Mouse (Mus musculus) forebrain, embryonic 10.5 days (tissue): ENCODE data around the gene Mov10. TPM values are rescaled to one million over a fixed set of nuclear protein-coding genes. Genes with fewer than 3 reads are reported as not detected.
A peak's percentile ranks its signal among the peaks of the same experiment; 100 is the strongest.
"Not testable (repeated sequence)": the region's sequence is repeated elsewhere in the genome, so short reads cannot be mapped to it uniquely, and the experiment has no call there.

Source experiments
- DNase-seq: peaks from one replicate; pipeline ENCODE4 v3.0.0-alpha.2; 2017; ENCODE audit warnings: low spot score; ENCODE audit errors: extremely low spot score
- H3K27ac ChIP-seq: fragments of 300-500 bp; sonication (generic); 2 replicates; pipeline ENCODE4 v1.5.1; 2016; ENCODE audit warnings: mild to moderate bottlenecking
- H3K27me3 ChIP-seq: fragments of 300-500 bp; sonication (generic); 2 replicates; pipeline ENCODE4 v1.6.1; 2016; ENCODE audit warnings: mild to moderate bottlenecking; ENCODE audit not compliant: poor library complexity, severe bottlenecking
- H3K36me3 ChIP-seq: fragments of 300-500 bp; sonication (generic); replicated peaks from 2 replicates; pipeline ENCODE4 v1.6.1; 2016; ENCODE audit warnings: mild to moderate bottlenecking, moderate library complexity
- H3K4me1 ChIP-seq: fragments of 300-500 bp; sonication (generic); 2 replicates; pipeline ENCODE4 v1.6.1; 2016
- H3K4me3 ChIP-seq: fragments of 300-500 bp; sonication (generic); 2 replicates; pipeline ENCODE4 v1.5.1; 2016; ENCODE audit warnings: mild to moderate bottlenecking, moderate library complexity
- H3K9me3 ChIP-seq: fragments of 300-500 bp; sonication (generic); 2 replicates; pipeline ENCODE4 v1.6.1; 2016; ENCODE audit warnings: mild to moderate bottlenecking, moderate library complexity
- WGBS: fragments of 180-500 bp; shearing (Covaris S2); methylation state at CpG from one replicate; pipeline ENCODE4 v1.1.7; 2016; 5-methylcytosine and 5-hydroxymethylcytosine counted together
- polyA plus RNA-seq: library from polyadenylated mRNA; unstranded; fragments of >200 nt; fragmentation: Nextera tagmentation; extraction: Ambion mirVana; gene quantifications from 2 replicates; pipeline ENCODE4 v1.2.1, GENCODE M21; 2016

Gene Mov10
- polyA plus RNA-seq, 1 experiment from 2014 or later = 19.5 TPM

DNA sequence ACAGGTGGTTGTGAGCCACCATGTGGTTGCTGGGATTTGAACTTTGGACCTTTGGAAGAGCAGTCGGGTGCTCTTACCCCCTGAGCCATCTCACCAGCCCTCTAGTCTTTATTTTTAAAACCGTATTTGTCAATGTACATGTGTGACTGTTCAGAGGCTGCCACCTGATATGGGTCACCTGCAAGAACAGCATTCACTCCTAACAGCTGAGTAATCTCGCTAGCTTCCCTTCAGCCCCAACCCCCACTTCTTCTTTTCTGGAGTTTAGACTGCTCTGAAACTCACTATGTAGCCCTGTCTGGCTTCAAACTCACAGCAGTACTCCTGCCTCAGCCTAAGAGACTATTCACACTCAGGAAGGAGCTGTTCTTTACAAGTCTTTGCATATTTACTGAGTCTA lies 4.0 kb upstream of the Mov10 start:
- no peak overlapping the region for H3K27ac ChIP-seq
- no peaks in the 10 kb centered on the region for H3K27me3 ChIP-seq
- peaks cover 17% of the 10 kb centered on the region for H3K4me1 ChIP-seq
- peaks cover 41% of the 10 kb centered on the region for H3K36me3 ChIP-seq
- H3K4me3 ChIP-seq = no peak overlapping the region
- H3K9me3 ChIP-seq = no peaks in the 10 kb centered on the region
- DNase-seq = no peak
- WGBS = 87% methylated on average over 3 of the region's 3 CpGs

DNA sequence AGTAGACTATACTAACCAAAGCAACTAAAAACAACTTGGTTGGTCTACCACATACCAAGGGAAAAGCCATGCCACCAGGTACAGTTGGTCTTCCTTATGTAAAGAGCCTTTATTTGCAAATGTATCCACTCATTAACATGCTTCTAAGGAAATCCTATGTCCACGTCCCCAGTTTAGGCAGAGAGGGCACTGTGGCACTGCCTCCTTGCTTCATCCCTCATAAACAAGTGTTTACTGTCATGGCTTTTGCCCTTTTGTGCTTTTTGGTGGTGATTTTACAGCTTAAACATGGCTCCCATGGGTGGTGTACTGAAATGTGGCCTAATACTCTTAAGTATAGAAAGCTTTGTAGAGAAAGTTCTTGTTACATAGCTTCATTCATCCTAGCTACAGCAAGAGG lies 2.1 kb upstream of the Mov10 start:
- Histone ChIP-seq H3K4me1 (peaks cover 24% of the 10 kb centered on the region), H3K36me3 (peaks cover 25% of the 10 kb centered on the region), H3K27ac (no peak overlapping the region), H3K27me3 (no peaks in the 10 kb centered on the region), H3K9me3 (no peaks in the 10 kb centered on the region), H3K4me3 (no peak overlapping the region)
- DNase-seq = no peak
- 61% methylated on average over 1 of the region's 1 CpGs for WGBS

DNA sequence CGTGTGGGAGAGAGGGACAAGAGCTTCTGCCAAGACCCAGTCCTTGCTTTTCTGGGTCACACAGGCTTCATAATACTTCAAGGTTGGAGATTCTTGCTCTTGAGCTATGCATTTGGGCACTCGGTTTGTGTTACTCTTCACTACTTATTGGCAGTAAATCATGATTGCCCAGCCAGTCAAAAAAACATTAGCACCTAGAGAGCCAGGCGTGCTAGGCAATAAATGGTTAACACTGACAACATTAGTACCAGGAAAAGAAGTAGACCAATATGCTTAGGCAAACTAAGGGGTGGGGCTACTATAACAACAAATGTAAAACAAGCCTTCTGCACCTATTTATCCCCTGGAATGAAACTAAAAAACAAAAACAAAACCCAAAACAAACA lies 379 bp upstream of the Mov10 start:
- no peak for DNase-seq
- Histone ChIP-seq H3K4me3 (peak overlapping the region; percentile 92), H3K4me1 (peaks cover 24% of the 10 kb centered on the region), H3K27me3 (no peaks in the 10 kb centered on the region), H3K9me3 (no peaks in the 10 kb centered on the region), H3K27ac (peak overlapping the region; percentile 93), H3K36me3 (peaks cover 19% of the 10 kb centered on the region)
- 7% methylated on average over 3 of the region's 3 CpGs for WGBS

DNA sequence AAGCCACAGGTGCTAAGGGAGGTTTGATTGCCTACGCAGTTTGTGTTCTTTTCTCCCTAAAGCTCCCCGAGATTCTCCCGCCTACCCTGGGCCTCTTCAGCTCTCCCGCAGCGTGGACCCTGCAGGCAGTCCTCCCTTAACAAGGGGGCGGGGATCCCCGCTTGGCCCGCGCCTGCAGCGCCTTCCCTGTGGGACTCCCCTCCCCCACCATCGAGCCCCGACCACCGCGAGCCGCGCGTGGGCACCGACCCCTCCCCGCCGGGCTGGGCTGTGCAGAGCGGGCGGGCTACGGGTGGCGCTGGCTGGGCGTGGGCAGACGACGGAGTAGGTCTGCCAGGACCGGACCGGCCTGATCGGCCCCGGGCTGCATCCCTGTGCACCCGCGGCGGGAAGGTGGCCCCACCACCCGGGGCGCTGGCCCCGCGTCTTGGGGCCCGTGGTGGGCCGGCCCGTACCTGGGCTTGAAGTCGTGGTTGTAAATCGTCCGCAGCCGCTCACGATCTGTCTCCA lies 827 bp downstream of the Mov10 start:
- peak; percentile 43 for DNase-seq
- WGBS = under 1% methylated on average over 46 of the region's 46 CpGs
- no peaks in the 10 kb centered on the region for H3K27me3 ChIP-seq
- peak overlapping the region; percentile 93 for H3K27ac ChIP-seq
- peaks cover 17% of the 10 kb centered on the region for H3K36me3 ChIP-seq
- H3K4me1 ChIP-seq = peaks cover 24% of the 10 kb centered on the region
- H3K9me3 ChIP-seq = no peaks in the 10 kb centered on the region
- H3K4me3 ChIP-seq = peak overlapping the region; percentile 92

DNA sequence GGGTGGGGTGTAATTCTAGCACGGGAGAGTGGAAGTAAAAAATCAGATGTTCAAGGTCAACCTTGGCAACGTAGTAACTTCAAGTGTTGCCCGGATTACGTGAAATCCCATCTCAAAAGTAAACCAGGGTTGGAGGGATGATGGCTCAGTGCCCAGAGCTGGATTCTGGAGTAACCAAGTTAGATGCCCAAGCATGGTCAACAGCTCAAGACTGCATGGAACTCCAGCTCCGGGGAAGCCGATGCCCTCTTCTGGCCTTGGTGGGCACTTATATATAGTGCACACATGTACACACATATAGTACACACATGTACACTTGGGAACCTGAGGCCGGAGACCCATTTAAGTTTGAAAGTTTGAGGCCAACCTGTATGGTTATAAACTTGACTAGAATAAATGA lies 2.2 kb downstream of the Mov10 start:
- 95% methylated on average over 7 of the region's 7 CpGs for WGBS
- Histone ChIP-seq H3K27me3 (no peaks in the 10 kb centered on the region), H3K4me1 (peaks cover 24% of the 10 kb centered on the region), H3K27ac (no peak overlapping the region), H3K9me3 (no peaks in the 10 kb centered on the region), H3K4me3 (no peak overlapping the region), H3K36me3 (peaks cover 8% of the 10 kb centered on the region)
- no peak for DNase-seq

DNA sequence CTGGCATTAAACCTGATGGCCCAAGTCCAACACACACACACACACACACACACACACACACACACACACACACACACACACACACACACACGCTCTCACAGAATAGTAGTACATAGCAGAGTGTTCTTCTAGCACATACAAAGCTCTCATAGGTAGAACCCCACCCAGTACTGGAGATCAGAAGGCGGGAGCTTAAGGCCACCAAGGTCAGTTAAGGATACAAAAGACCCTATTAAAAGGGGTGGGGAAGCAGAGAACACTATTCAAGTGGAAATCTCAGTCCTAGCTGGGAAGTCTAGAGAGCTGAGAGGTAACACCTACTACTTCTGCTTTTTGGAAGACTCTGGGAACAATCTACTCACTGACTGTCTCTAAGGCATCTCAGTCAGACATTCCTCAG lies 3.0 kb downstream of the Mov10 start:
- Histone ChIP-seq H3K27me3 (no peaks in the 10 kb centered on the region), H3K4me3 (no peak overlapping the region), H3K27ac (no peak overlapping the region), H3K4me1 (peaks cover 24% of the 10 kb centered on the region), H3K36me3 (peaks cover 4% of the 10 kb centered on the region; the same call in 1 of the 2 replicates), H3K9me3 (no peaks in the 10 kb centered on the region)
- 71% methylated on average over 2 of the region's 2 CpGs for WGBS
- no peak for DNase-seq

DNA sequence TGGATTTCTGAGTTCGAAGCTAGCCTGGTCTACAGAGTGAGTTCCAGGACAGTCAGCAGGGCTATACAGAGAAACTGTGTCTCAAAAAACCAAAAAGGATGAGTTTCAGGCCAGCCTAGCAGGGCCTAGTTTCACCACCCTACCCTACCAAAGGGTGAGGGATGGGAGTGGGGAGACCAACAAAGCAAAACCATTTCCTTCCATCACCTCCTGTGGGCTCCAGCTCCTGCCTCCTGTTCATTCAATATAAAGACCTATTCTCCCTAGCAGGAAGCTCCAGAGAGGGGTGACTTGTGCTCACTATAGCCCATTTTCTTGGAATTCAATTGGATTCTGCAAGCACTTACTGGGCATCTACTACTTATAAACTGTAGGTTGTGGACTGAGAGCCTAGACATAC lies 3.6 kb downstream of the Mov10 start:
- no peaks in the 10 kb centered on the region for H3K9me3 ChIP-seq
- H3K36me3 ChIP-seq = peaks cover 4% of the 10 kb centered on the region; the same call in 1 of the 2 replicates
- WGBS = 98% methylated on average over 1 of the region's 1 CpGs
- peaks cover 24% of the 10 kb centered on the region for H3K4me1 ChIP-seq
- no peaks in the 10 kb centered on the region for H3K27me3 ChIP-seq
- H3K27ac ChIP-seq = no peak overlapping the region
- H3K4me3 ChIP-seq = no peak overlapping the region
- DNase-seq = no peak

DNA sequence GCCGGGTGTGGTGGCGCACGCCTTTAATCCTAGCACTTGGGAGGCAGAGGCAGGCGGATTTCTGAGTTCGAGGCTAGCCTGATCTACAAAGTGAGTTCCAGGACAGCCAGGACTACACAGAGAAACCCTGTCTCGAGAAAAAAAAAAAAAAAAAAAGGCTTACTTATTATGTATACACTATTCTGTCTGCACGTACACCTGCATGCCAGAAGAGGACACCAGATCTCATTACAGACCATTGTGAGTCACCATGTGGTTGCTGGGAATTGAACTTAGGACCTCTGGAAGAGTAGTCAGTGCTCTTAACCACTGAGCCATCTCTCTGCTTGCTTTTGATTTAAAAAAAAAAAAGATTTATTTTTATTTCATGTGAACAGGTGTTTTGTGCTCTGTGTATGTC lies 5.1 kb downstream of the Mov10 start:
- 93% methylated on average over 7 of the region's 7 CpGs for WGBS
- H3K4me3 ChIP-seq, H3K27me3 ChIP-seq, H3K36me3 ChIP-seq, DNase-seq, H3K27ac ChIP-seq, H3K9me3 ChIP-seq: not testable (repeated sequence)
- peaks cover 14% of the 10 kb centered on the region for H3K4me1 ChIP-seq

DNA sequence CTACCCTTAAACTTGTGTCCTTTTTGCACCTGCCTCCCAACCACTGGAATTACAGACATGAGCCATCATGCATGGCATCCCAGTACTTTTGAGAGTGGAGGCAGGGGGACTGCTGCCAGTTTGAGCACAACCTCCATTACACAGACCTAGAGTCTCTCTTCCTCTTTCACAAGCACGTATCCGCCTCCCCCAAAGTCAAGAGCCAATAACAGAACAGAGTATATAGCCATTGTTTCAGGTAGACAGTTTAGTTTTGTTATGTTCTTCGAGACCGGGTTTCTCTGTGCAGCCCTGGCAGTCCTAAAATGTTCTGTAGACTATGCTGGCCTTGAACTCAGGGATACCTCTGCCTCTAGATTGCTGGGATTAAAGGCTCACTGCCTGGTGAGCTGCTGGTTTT lies 6.1 kb downstream of the Mov10 start:
- no peak overlapping the region for H3K4me3 ChIP-seq
- no peaks in the 10 kb centered on the region for H3K27me3 ChIP-seq
- H3K4me1 ChIP-seq = peaks cover 6% of the 10 kb centered on the region
- no peak for DNase-seq
- 88% methylated on average over 4 of the region's 4 CpGs for WGBS
- peaks cover 4% of the 10 kb centered on the region; the same call in 1 of the 2 replicates for H3K36me3 ChIP-seq
- H3K9me3 ChIP-seq = no peaks in the 10 kb centered on the region
- no peak overlapping the region for H3K27ac ChIP-seq

DNA sequence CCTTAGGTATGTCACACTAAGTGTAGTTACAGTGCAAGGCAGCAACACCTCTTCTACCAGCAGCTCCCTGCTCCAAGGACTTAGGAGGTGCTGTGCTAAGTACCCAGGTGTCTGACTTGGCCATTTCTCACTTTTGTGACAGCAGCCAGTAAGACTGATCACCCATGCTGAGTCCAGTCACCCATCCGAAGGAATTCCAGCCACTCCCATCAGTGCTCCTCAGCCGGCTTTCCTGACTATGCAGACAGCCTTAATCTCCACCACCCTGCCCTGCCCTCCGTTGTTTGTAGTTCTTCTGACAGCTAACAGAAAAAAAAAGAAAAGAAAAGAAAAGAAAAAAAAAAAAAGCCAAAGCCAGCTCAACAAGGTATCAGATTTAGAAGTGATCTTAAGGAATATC lies 6.6 kb downstream of the Mov10 start:
- Histone ChIP-seq H3K4me3 (no peak overlapping the region), H3K36me3 (peaks cover 4% of the 10 kb centered on the region; the same call in 1 of the 2 replicates), H3K27me3 (no peaks in the 10 kb centered on the region), H3K27ac (no peak overlapping the region), H3K4me1 (peaks cover 1% of the 10 kb centered on the region; the same call in 1 of the 2 replicates), H3K9me3 (no peaks in the 10 kb centered on the region)
- 18% methylated on average over 3 of the region's 3 CpGs for WGBS
- no peak for DNase-seq

DNA sequence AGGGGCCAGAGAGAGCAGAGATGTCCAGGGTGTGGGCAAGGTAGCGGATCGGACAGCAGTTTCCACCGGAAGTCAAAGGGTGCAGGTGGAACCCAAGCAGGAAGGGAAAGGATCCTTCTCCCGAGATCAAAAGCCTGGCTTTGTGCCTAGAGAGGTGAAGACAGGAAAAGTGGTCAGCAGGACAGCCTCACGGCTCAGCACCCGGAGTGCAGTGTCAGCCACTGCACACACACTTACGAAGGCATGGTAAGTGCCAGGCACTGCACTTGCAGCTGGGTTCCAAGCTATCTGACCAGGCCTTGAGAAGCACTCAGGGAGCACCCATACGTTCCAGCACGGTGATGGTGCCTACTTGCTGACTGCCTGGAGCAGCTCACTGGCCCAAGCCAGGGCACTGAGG lies 12.8 kb downstream of the Mov10 start:
- Histone ChIP-seq H3K27ac (no peak overlapping the region), H3K36me3 (peaks cover 34% of the 10 kb centered on the region), H3K4me3 (no peak overlapping the region), H3K27me3 (no peaks in the 10 kb centered on the region), H3K4me1 (no peaks in the 10 kb centered on the region), H3K9me3 (no peaks in the 10 kb centered on the region)
- DNase-seq = no peak
- 92% methylated on average over 9 of the region's 9 CpGs for WGBS

DNA sequence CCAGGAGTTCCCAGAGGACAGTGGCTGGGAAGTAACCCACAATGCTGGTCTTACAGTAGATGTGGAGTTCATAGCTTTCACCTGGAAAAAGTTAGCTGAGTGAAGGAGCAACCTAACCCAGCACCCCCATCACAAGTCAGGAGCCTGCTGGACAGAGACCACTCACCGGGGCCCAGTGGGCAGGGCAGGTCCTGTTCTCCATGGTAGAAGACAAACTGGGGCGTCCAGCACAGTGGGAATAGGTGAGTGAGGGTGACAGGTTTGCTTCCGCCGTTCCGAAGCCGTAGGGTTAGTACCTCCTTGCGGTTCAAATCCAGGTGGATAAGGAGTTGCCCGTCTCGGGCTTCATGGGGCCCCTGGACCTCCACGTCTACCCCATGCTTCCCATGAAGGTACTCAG lies 14.1 kb downstream of the Mov10 start:
- Histone ChIP-seq H3K27ac (no peak overlapping the region), H3K4me3 (no peak overlapping the region), H3K36me3 (peaks cover 46% of the 10 kb centered on the region), H3K4me1 (no peaks in the 10 kb centered on the region), H3K27me3 (no peaks in the 10 kb centered on the region), H3K9me3 (no peaks in the 10 kb centered on the region)
- WGBS = 92% methylated on average over 10 of the region's 10 CpGs
- no peak for DNase-seq

DNA sequence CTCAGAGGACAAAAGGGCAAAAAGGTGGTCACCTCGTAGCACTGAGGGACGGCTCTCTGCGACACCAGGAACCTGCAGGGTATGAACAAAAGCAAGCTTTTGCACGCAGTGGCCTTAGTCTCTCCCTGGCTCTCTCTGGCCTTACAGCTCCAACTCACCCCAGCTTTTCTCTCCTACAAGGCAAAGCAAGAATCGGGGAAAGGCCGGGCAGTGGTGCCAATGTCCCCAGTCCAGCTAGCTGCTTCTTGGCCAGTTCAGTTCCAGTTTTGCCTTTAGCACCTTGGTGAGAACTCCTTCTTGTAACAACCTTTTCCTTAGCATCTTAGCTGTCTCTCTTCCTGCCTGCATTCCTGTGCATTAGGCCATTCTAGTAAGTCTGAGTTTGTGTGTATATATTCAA lies 16.9 kb downstream of the Mov10 start:
- H3K36me3 ChIP-seq = peaks cover 66% of the 10 kb centered on the region
- no peak overlapping the region for H3K4me3 ChIP-seq
- no peaks in the 10 kb centered on the region for H3K9me3 ChIP-seq
- DNase-seq = no peak
- H3K27me3 ChIP-seq = no peaks in the 10 kb centered on the region
- WGBS = 89% methylated on average over 6 of the region's 6 CpGs
- H3K4me1 ChIP-seq = no peaks in the 10 kb centered on the region
- H3K27ac ChIP-seq = no peak overlapping the region

DNA sequence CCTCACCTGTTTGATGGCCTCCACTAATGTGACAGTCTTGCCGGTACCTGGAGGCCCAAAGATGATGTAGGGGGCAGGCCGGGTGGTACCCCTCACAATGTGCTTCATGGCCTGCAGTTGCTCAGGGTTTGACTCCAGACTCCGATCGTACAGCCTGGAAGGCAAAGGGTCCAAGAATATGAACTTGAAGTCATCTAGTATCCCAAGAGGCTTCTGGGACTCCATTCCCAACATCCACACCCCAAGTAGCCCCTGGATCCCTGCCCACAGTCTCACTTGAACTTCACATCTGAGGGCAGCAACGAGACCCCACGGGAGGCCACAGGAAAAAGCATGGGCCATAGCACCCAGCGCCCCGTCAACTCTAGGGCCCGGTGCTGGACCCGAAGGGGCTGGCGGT lies 17.7 kb downstream of the Mov10 start:
- peaks cover 74% of the 10 kb centered on the region for H3K36me3 ChIP-seq
- H3K4me3 ChIP-seq = no peak overlapping the region
- 96% methylated on average over 11 of the region's 11 CpGs for WGBS
- H3K9me3 ChIP-seq = no peaks in the 10 kb centered on the region
- H3K27ac ChIP-seq = no peak overlapping the region
- H3K27me3 ChIP-seq = no peaks in the 10 kb centered on the region
- H3K4me1 ChIP-seq = peaks cover 6% of the 10 kb centered on the region
- DNase-seq = no peak
